22 mouse cellular contexts compared by ENCODE assay signal in the genomic region with DNA sequence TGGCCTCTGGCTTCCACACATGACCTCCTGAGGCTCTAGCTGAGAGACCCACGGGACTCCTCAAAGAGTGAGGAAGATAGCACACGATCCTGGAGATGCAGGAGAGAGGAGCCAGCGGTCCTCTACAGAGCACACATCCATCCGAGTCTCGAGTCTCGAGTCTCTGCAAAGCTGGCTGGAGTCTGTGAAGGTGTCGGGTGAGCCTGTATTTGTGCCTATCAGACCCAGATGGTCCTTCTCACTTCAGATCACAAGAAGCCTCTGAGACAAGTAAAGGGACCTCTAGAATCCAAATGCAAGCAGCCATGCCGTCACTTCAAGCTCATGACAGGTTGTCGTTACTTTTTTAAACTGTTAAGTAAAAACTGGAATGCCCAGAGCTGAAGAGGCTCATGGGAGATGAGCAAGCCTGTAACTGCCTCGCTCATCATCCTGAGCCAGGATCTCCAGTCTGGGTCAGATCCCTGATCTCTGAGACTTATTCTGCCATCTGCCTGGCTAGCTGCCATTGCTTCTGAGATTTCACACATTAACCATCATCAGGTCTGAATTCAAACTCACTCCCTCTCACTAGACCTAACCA. TPM values are rescaled to one million over a fixed set of nuclear protein-coding genes. Genes with fewer than 3 reads are reported as not detected.
A peak's percentile ranks its signal among the peaks of the same experiment; 100 is the strongest.
DNase-seq lines count a peak whose midpoint lies in the region; ATAC-seq and TF ChIP-seq lines count a peak whose summit lies in the region.
"Had no signal": no experiment of that assay in that cellular context is flagged by ENCODE, and none has a peak within 500 bp of the region (broad histone marks: within the 10 kb centered on the region; RNA-seq: fewer than 3 reads in every experiment).

No protein-coding gene starts in this region.

- no peak overlapping the region for H3K4me3 ChIP-seq in lung, embryonic 14.5 days (ENCODE audit: low read depth, low read length)
- no peak overlapping the region for H3K4me3 ChIP-seq in lung, embryonic 15.5 days
- no peak overlapping the region for H3K4me3 ChIP-seq in lung, adult 2 months (replicated peaks; ENCODE audit: extremely low read depth, low read depth, low read length)
- no peak overlapping the region for H3K4me3 ChIP-seq in lung, embryonic 16.5 days (ENCODE audit: low read length)
- no peak overlapping the region for H3K4me3 ChIP-seq in lung, postnatal 0 days (ENCODE audit: low read depth, low read length)

- H3K9me3 ChIP-seq in lung, embryonic 14.5 days (ENCODE audit: low read depth, low read length): no peaks in the 10 kb centered on the region
- no peaks in the 10 kb centered on the region for H3K9me3 ChIP-seq in lung, embryonic 15.5 days
- H3K9me3 ChIP-seq in lung, embryonic 16.5 days (ENCODE audit: control insufficient read depth, low read length): no peaks in the 10 kb centered on the region
- H3K9me3 ChIP-seq in lung, postnatal 0 days (ENCODE audit: low read length): no peaks in the 10 kb centered on the region
- H3K9me3 ChIP-seq: G1E had no signal

- WGBS in lung, embryonic 14.5 days: 23% methylated on average over 10 of the region's 10 CpGs
- 35% methylated on average over 10 of the region's 10 CpGs for WGBS in lung, embryonic 15.5 days
- WGBS in lung, adult 2 months: 40% methylated on average over 10 of the region's 10 CpGs
- 29% methylated on average over 10 of the region's 10 CpGs for WGBS in lung, embryonic 16.5 days
- 32% methylated on average over 10 of the region's 10 CpGs for WGBS in lung, postnatal 0 days

- H3K36me3 ChIP-seq in lung, embryonic 14.5 days (ENCODE audit: insufficient read depth): no peaks in the 10 kb centered on the region
- H3K36me3 ChIP-seq in lung, embryonic 15.5 days: no peaks in the 10 kb centered on the region
- H3K36me3 ChIP-seq in lung, embryonic 16.5 days (ENCODE audit: control insufficient read depth, insufficient read depth, low read length): no peaks in the 10 kb centered on the region
- no peaks in the 10 kb centered on the region for H3K36me3 ChIP-seq in lung, postnatal 0 days (ENCODE audit: insufficient read depth, low read length)
- H3K36me3 ChIP-seq: G1E had no signal

- no peak overlapping the region for H3K27ac ChIP-seq in lung, embryonic 14.5 days (ENCODE audit: low read depth)
- H3K27ac ChIP-seq in lung, embryonic 15.5 days: 0 out of 2 replicates have a peak overlapping the region, but pooled peaks have one; percentile 3
- H3K27ac ChIP-seq in lung, embryonic 16.5 days (ENCODE audit: low read length): no peak overlapping the region
- H3K27ac ChIP-seq in lung, postnatal 0 days (ENCODE audit: low read length): no peak overlapping the region

- H3K9ac ChIP-seq in lung, embryonic 14.5 days: no peak overlapping the region
- no peak overlapping the region for H3K9ac ChIP-seq in lung, embryonic 15.5 days
- H3K9ac ChIP-seq in lung, embryonic 16.5 days (ENCODE audit: low read length): no peak overlapping the region
- H3K9ac ChIP-seq in lung, postnatal 0 days (replicated peaks; ENCODE audit: low read depth): no peak overlapping the region

- no peak for TF ChIP-seq CTCF in lung, embryonic 14.5 days (IDR thresholded peaks at IDR 0.05; ENCODE audit: low read depth)
- no peak for TF ChIP-seq CTCF in lung, adult 2 months (IDR thresholded peaks at IDR 0.05; ENCODE audit: insufficient read depth, low read length)
- TF ChIP-seq CTCF in lung, postnatal 0 days (IDR thresholded peaks at IDR 0.05): no peak

- H3K4me2 ChIP-seq in lung, embryonic 14.5 days: no peak overlapping the region
- H3K4me2 ChIP-seq in lung, embryonic 15.5 days: no peak overlapping the region
- no peak overlapping the region for H3K4me2 ChIP-seq in lung, embryonic 16.5 days (ENCODE audit: low read depth, low read length)
- H3K4me2 ChIP-seq in lung, postnatal 0 days (replicated peaks; ENCODE audit: low read depth, low read length): no peak overlapping the region

- TF ChIP-seq EP300 in lung, postnatal 0 days (IDR thresholded peaks at IDR 0.05): no peak

- peak; percentile 79 for DNase-seq in lung, embryonic 14.5 days
- no peak for DNase-seq in lung, postnatal 25 days (ENCODE audit: low spot score)
- DNase-seq in lung, adult 2 months: no peak
- no peak for DNase-seq in lung, postnatal 36 days
- DNase-seq in lung, postnatal 0 days (ENCODE audit: low spot score): no peak
- no peak for DNase-seq in lung, postnatal 10 days
- DNase-seq: adrenal gland, adult 2 months; adrenal gland, adult 8-10 months; adrenal gland, postnatal 10 days; adrenal gland, postnatal 14 days; adrenal gland, postnatal 25 days; adrenal gland, postnatal 36 days; B cell, adult 2 months; cerebellum, adult 11 months; cerebellum, adult 11-12 months had no signal

- no peaks in the 10 kb centered on the region; the same call in 1 of the 2 replicates for H3K27me3 ChIP-seq in lung, embryonic 14.5 days (ENCODE audit: insufficient read depth, low read length)
- H3K27me3 ChIP-seq in lung, embryonic 15.5 days: no peaks in the 10 kb centered on the region
- no peaks in the 10 kb centered on the region for H3K27me3 ChIP-seq in lung, embryonic 16.5 days (ENCODE audit: control insufficient read depth, insufficient read depth, low read depth, low read length)
- no peaks in the 10 kb centered on the region for H3K27me3 ChIP-seq in lung, postnatal 0 days (replicated peaks; ENCODE audit: insufficient read depth, low read length)

- peak; percentile 84 for ATAC-seq in lung, embryonic 14.5 days (ENCODE audit: insufficient read depth)
- peak; percentile 68; the same call in 1 of the 2 replicates for ATAC-seq in lung, embryonic 15.5 days (ENCODE audit: borderline replicate concordance, extremely low read depth, low FRiP score, low TSS enrichment)
- peak; percentile 75 for ATAC-seq in lung, embryonic 16.5 days (ENCODE audit: low read depth)
- 0 out of 2 replicates have a peak, but pooled peaks have one; percentile 14 for ATAC-seq in lung, postnatal 0 days
- ATAC-seq: activated CD4-positive, CD25-positive, alpha-beta regulatory T cell, adult 4 months; CD4-positive, CD25-positive, alpha-beta regulatory T cell, adult 4 months; Patski had no signal

- no peak for TF ChIP-seq POLR2A in lung, adult 2 months (IDR thresholded peaks at IDR 0.05; ENCODE audit: borderline replicate concordance, extremely low read depth, low read depth, low read length)

- H3K4me1 ChIP-seq in lung, embryonic 14.5 days (ENCODE audit: insufficient read depth): peaks cover 6% of the 10 kb centered on the region; the same call in 1 of the 2 replicates
- peaks cover 23% of the 10 kb centered on the region for H3K4me1 ChIP-seq in lung, embryonic 15.5 days
- no peaks in the 10 kb centered on the region for H3K4me1 ChIP-seq in lung, adult 2 months (ENCODE audit: control insufficient read depth, insufficient read depth, low read length)
- peaks cover 8% of the 10 kb centered on the region for H3K4me1 ChIP-seq in lung, embryonic 16.5 days (replicated peaks; ENCODE audit: control insufficient read depth, insufficient read depth, low read length)
- H3K4me1 ChIP-seq in lung, postnatal 0 days (ENCODE audit: insufficient read depth, low read depth, low read length): no peaks in the 10 kb centered on the region

RNA-seq across cellular contexts. Expression of a gene that starts 24.8 kb away (rescaled TPM):
- polyA plus RNA-seq in lung, embryonic 14.5 days (2014; fragmentation: Nextera tagmentation; extraction: Ambion mirVana): 3.2 and 3.3 TPM in 2 replicates
- 2.9 and 3.2 TPM in 2 replicates for polyA plus RNA-seq in lung, embryonic 15.5 days (2015; fragmentation: Nextera tagmentation; extraction: Ambion mirVana)
- polyA plus RNA-seq in lung, adult 2 months (2012; rRNA removed): 4.8 and 5.6 TPM in 2 replicates
- polyA plus RNA-seq in lung, embryonic 16.5 days (2015; fragmentation: Nextera tagmentation; extraction: Ambion mirVana): 2.5 and 2.6 TPM in 2 replicates
- 0.66 and 0.68 TPM in 2 replicates for polyA plus RNA-seq in lung, postnatal 0 days (2015; fragmentation: Nextera tagmentation; extraction: Ambion mirVana)
- polyA plus RNA-seq: activated CD4-positive, CD25-positive, alpha-beta regulatory T cell, adult 4 months; C2C12; CD4-positive, CD25-positive, alpha-beta regulatory T cell, adult 4 months; G1E; Patski had no signal

Comparison
In these comparisons a context has a peak if more than half of its experiments do, and no peak if none do; other contexts are left out.
1. ATAC-seq: peak in every context shown above with its lines; median percentile 84 in lung, embryonic 14.5 days; 75 in lung, embryonic 16.5 days; 68 in lung, embryonic 15.5 days; 14 in lung, postnatal 0 days.